Comparison of ENCODE assay signal across 27 mouse cellular contexts in genomic region chr6:138402031-138402430, GRCm38 (mm10).
"Had no signal": no experiment of that assay in that cellular context is flagged by ENCODE, and none has a peak within 500 bp of the region (broad histone marks: within the 10 kb centered on the region; RNA-seq: fewer than 3 reads in every experiment).

No protein-coding gene starts in this region.

- ATAC-seq: hindbrain, embryonic 16.5 days; inflammation-experienced regulatory T-cells, adult 6 months had no signal

- H3K9ac ChIP-seq: heart, embryonic 12.5 days; hindbrain, embryonic 12.5 days; hindbrain, embryonic 14.5 days; kidney, embryonic 15.5 days; limb, embryonic 12.5 days; liver, embryonic 13.5 days had no signal

- H3K4me1 ChIP-seq: heart, embryonic 10.5 days; heart, embryonic 12.5 days; hindbrain, embryonic 10.5 days; hindbrain, embryonic 12.5 days; kidney, embryonic 15.5 days; limb, embryonic 12.5 days; liver, embryonic 13.5 days had no signal

- H3K27ac ChIP-seq: gastrocnemius, adult 2 months; heart, embryonic 10.5 days; hindbrain, embryonic 10.5 days; hindbrain, embryonic 12.5 days; hindbrain, embryonic 14.5 days; kidney, embryonic 15.5 days; kidney, postnatal 0 days; limb, embryonic 12.5 days; liver, embryonic 13.5 days had no signal

- DNase-seq: gastrocnemius, adult 2 months; gastrocnemius, postnatal 10 days; gastrocnemius, postnatal 25 days; heart, adult 18-20 months; heart, postnatal 10 days; heart, postnatal 4 days; kidney, adult 11 months; kidney, adult 2 months; kidney, adult 9 months; kidney, postnatal 14 days; kidney, postnatal 36 days; layer of hippocampus, adult 9-11 months; layer of hippocampus, postnatal 36 days; left cerebral cortex, postnatal 4 days; liver; liver, embryonic 13.5 days had no signal

- H3K36me3 ChIP-seq: heart, embryonic 10.5 days; heart, embryonic 12.5 days; hindbrain, embryonic 10.5 days; hindbrain, embryonic 12.5 days; kidney, embryonic 15.5 days; limb, embryonic 12.5 days; liver, embryonic 13.5 days had no signal

- H3K4me2 ChIP-seq: heart, embryonic 12.5 days; hindbrain, embryonic 12.5 days; hindbrain, embryonic 14.5 days; kidney, embryonic 15.5 days; limb, embryonic 12.5 days; liver, embryonic 11.5 days; liver, embryonic 13.5 days had no signal

- H3K4me3 ChIP-seq: gastrocnemius, adult 2 months; heart, embryonic 10.5 days; heart, embryonic 12.5 days; hindbrain, embryonic 10.5 days; hindbrain, embryonic 12.5 days; kidney, embryonic 15.5 days; limb, embryonic 12.5 days; liver, embryonic 13.5 days had no signal

- H3K9me3 ChIP-seq: heart, embryonic 10.5 days; heart, embryonic 12.5 days; hindbrain, embryonic 10.5 days; hindbrain, embryonic 12.5 days; kidney, embryonic 15.5 days; limb, embryonic 12.5 days; liver, embryonic 13.5 days had no signal

- H3K27me3 ChIP-seq: heart, embryonic 12.5 days; hindbrain, embryonic 12.5 days; kidney, embryonic 15.5 days; limb, embryonic 12.5 days; liver, embryonic 13.5 days had no signal
